Mouse (Mus musculus) lung, embryonic 16.5 days (tissue): ENCODE measurements around the gene Plac1. TPM values are rescaled to one million over a fixed set of nuclear protein-coding genes. Genes with fewer than 3 reads are reported as not detected.

Experiments used
- ATAC-seq: fragments of 200-750 bp; cut with Nextera tagmentation; 2 replicates; pipeline ENCODE4 v1.8.0; 2017; ENCODE audit warnings: low read depth, mild to moderate bottlenecking, moderate library complexity
- H3K27ac ChIP-seq: fragments of 300-500 bp; sonication (generic); 2 replicates; pipeline ENCODE4 v1.5.1; 2014; ENCODE audit warnings: mild to moderate bottlenecking, control low read depth, low read length
- H3K27me3 ChIP-seq: fragments of 300-500 bp; sonication (generic); 2 replicates; pipeline ENCODE4 v1.6.1; 2014; ENCODE audit warnings: low read depth, low read length, mixed read lengths; ENCODE audit not compliant: control insufficient read depth, insufficient read depth
- H3K36me3 ChIP-seq: fragments of 300-500 bp; sonication (generic); 2 replicates; pipeline ENCODE4 v1.6.1; 2014; ENCODE audit warnings: low read length; ENCODE audit not compliant: control insufficient read depth, insufficient read depth
- H3K4me1 ChIP-seq: fragments of 300-500 bp; sonication (generic); replicated peaks from 2 replicates; pipeline ENCODE4 v1.6.1; 2014; ENCODE audit warnings: low read length, mixed read lengths; ENCODE audit not compliant: control insufficient read depth, insufficient read depth
- H3K4me2 ChIP-seq: fragments of 300-500 bp; sonication (generic); 2 replicates; pipeline ENCODE4 v1.6.1; 2014; ENCODE audit warnings: low read depth, low read length, control low read depth
- H3K4me3 ChIP-seq: fragments of 300-500 bp; sonication (generic); 2 replicates; pipeline ENCODE4 v1.5.1; 2014; ENCODE audit warnings: mild to moderate bottlenecking, low read length, control low read depth
- H3K9ac ChIP-seq: fragments of 300-500 bp; sonication (generic); 2 replicates; pipeline ENCODE4 v1.6.1; 2014; ENCODE audit warnings: low read length, control low read depth
- H3K9me3 ChIP-seq: fragments of 300-500 bp; sonication (generic); 2 replicates; pipeline ENCODE4 v1.6.1; 2016; ENCODE audit warnings: low read length; ENCODE audit not compliant: control insufficient read depth
- WGBS: fragments of 180-500 bp; shearing (Covaris S2); extraction: QIAGEN DNeasy Blood & Tissue Kit; methylation state at CpG from one replicate; pipeline ENCODE4 v1.1.7; 2014; 5-methylcytosine and 5-hydroxymethylcytosine counted together
- polyA plus RNA-seq: library from polyadenylated mRNA; unstranded; fragments of >200 nt; fragmentation: Nextera tagmentation; extraction: Ambion mirVana; gene quantifications from 2 replicates; pipeline ENCODE4 v1.2.1, GENCODE M21; 2015

Gene Plac1
- polyA plus RNA-seq, 1 experiment from 2014 or later = 19.5 TPM

GRCm38 (mm10) chrX:53237971-53238370 lies 1.9 kb downstream of the Plac1 start:
- H3K27ac ChIP-seq = no peak overlapping the region
- no peak overlapping the region for H3K9ac ChIP-seq
- no peaks in the 10 kb centered on the region for H3K27me3 ChIP-seq
- 14% methylated on average over 2 of the region's 2 CpGs for WGBS
- H3K9me3 ChIP-seq = no peaks in the 10 kb centered on the region
- no peak overlapping the region for H3K4me3 ChIP-seq
- ATAC-seq = no peak
- H3K4me2 ChIP-seq = no peak overlapping the region
- no peaks in the 10 kb centered on the region for H3K36me3 ChIP-seq
- H3K4me1 ChIP-seq = 0 out of 2 replicates have a peak, but pooled peaks cover 3% of the 10 kb centered on the region

DNA sequence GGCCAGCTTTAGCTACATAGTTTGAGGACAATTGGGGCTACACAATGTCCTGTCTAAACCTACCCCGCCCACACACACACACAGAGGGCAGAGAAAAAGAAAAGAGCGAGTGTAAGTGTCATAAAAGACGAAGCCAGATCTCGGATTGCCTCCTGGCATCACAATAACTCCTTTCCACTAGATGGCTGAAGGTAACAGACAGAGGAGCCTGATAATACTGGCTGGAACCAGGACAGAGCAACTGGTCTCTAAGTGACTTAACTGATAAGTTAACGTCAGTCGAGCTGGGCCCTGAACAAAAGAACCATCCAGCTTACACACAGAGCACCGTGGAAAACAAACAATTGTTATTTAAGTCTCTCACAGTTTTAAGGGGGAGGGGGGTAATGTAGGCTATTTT lies 3.5 kb downstream of the Plac1 start:
- Histone ChIP-seq H3K9ac (no peak overlapping the region), H3K27me3 (no peaks in the 10 kb centered on the region), H3K4me3 (no peak overlapping the region), H3K4me2 (no peak overlapping the region), H3K36me3 (no peaks in the 10 kb centered on the region), H3K27ac (no peak overlapping the region), H3K9me3 (no peaks in the 10 kb centered on the region), H3K4me1 (peaks cover 3% of the 10 kb centered on the region; the same call in 1 of the 2 replicates)
- ATAC-seq = no peak
- 54% methylated on average over 7 of the region's 7 CpGs for WGBS

DNA sequence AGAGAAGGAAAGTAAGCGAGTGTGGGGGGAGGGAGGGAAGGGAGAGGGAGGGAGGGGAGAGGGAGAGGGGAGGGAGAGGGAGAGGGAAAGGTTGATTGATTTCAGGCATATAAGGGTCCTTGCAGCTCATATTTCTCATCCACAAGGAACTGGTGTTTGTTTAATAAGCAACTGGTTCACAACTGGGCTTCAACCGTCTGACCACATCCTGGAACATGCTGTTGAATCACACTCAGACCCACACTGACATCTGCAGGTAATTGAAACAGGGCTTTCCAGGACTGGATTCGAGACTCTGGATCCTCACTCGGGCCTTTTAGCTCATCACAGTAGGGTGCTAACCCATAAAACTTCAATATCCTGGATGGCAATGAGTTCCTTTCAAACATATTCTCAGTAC lies 6.2 kb downstream of the Plac1 start:
- WGBS = 28% methylated on average over 4 of the region's 4 CpGs
- Histone ChIP-seq H3K4me3 (no peak overlapping the region), H3K4me1 (peaks cover 3% of the 10 kb centered on the region; the same call in 1 of the 2 replicates), H3K36me3 (no peaks in the 10 kb centered on the region), H3K9me3 (no peaks in the 10 kb centered on the region), H3K4me2 (no peak overlapping the region), H3K27ac (no peak overlapping the region), H3K27me3 (no peaks in the 10 kb centered on the region), H3K9ac (no peak overlapping the region)
- 0 out of 2 replicates have a peak, but pooled peaks have one; percentile 51 for ATAC-seq

GRCm38 (mm10) chrX:53231965-53232364 lies 7.9 kb downstream of the Plac1 start:
- peak overlapping the region; percentile 53 for H3K4me2 ChIP-seq
- WGBS = 25% methylated on average over 13 of the region's 13 CpGs
- no peaks in the 10 kb centered on the region for H3K36me3 ChIP-seq
- no peaks in the 10 kb centered on the region for H3K9me3 ChIP-seq
- H3K9ac ChIP-seq = peak overlapping the region; percentile 56
- H3K27ac ChIP-seq = peak overlapping the region; percentile 72
- H3K4me1 ChIP-seq = peaks cover 3% of the 10 kb centered on the region; the same call in 1 of the 2 replicates
- peak; percentile 60; the same call in 1 of the 2 replicates for ATAC-seq
- peak overlapping the region; percentile 29 for H3K4me3 ChIP-seq
- H3K27me3 ChIP-seq = no peaks in the 10 kb centered on the region

- Histone ChIP-seq H3K9me3 (no peaks in the 10 kb centered on the region), H3K4me3 (no peak overlapping the region), H3K9ac (no peak overlapping the region), H3K4me2 (no peak overlapping the region), H3K27me3 (no peaks in the 10 kb centered on the region), H3K4me1 (0 out of 2 replicates have a peak, but pooled peaks cover 2% of the 10 kb centered on the region), H3K27ac (peak overlapping the region; percentile 44; the same call in 1 of the 2 replicates), H3K36me3 (no peaks in the 10 kb centered on the region)
- 52% methylated on average over 6 of the region's 6 CpGs for WGBS
- peak; percentile 70 for ATAC-seq
Observed at GRCm38 (mm10) chrX:53224353-53224944, 15.5 kb downstream of the Plac1 start.

GRCm38 (mm10) chrX:53220855-53221254 lies 19.1 kb downstream of the Plac1 start:
- peak; percentile 59; the same call in 1 of the 2 replicates for ATAC-seq
- H3K4me3 ChIP-seq = no peak overlapping the region
- WGBS = 74% methylated on average over 9 of the region's 9 CpGs
- H3K4me1 ChIP-seq = peaks cover 5% of the 10 kb centered on the region; the same call in 1 of the 2 replicates
- no peak overlapping the region for H3K27ac ChIP-seq
- H3K9me3 ChIP-seq = no peaks in the 10 kb centered on the region
- H3K9ac ChIP-seq = no peak overlapping the region
- H3K27me3 ChIP-seq = no peaks in the 10 kb centered on the region
- H3K4me2 ChIP-seq = no peak overlapping the region
- no peaks in the 10 kb centered on the region for H3K36me3 ChIP-seq

GRCm38 (mm10) chrX:53214557-53215229 lies 25.2 kb downstream of the Plac1 start:
- Histone ChIP-seq H3K9me3 (no peaks in the 10 kb centered on the region), H3K4me3 (no peak overlapping the region), H3K4me1 (peaks cover 29% of the 10 kb centered on the region), H3K27me3 (no peaks in the 10 kb centered on the region), H3K4me2 (no peak overlapping the region), H3K36me3 (no peaks in the 10 kb centered on the region), H3K9ac (no peak overlapping the region), H3K27ac (peak overlapping the region; percentile 92)
- ATAC-seq = peak; percentile 79
- 38% methylated on average over 7 of the region's 7 CpGs for WGBS

- Histone ChIP-seq H3K9ac (no peak overlapping the region), H3K4me2 (no peak overlapping the region; the same call in 1 of the 2 replicates), H3K27ac (peak overlapping the region; percentile 92), H3K27me3 (no peaks in the 10 kb centered on the region), H3K9me3 (no peaks in the 10 kb centered on the region), H3K4me3 (no peak overlapping the region), H3K4me1 (peaks cover 35% of the 10 kb centered on the region), H3K36me3 (no peaks in the 10 kb centered on the region)
- peak; percentile 53 for ATAC-seq
- 45% methylated on average over 2 of the region's 2 CpGs for WGBS
Observed at GRCm38 (mm10) chrX:53213838-53214237, 26.1 kb downstream of the Plac1 start.

- WGBS = 33% methylated on average over 8 of the region's 9 CpGs
- Histone ChIP-seq H3K9ac (no peak overlapping the region), H3K4me3 (no peak overlapping the region), H3K27me3 (no peaks in the 10 kb centered on the region), H3K4me2 (no peak overlapping the region), H3K27ac (peak overlapping the region; percentile 92), H3K36me3 (no peaks in the 10 kb centered on the region), H3K9me3 (no peaks in the 10 kb centered on the region), H3K4me1 (peaks cover 43% of the 10 kb centered on the region)
- peak; percentile 31 for ATAC-seq
Observed at GRCm38 (mm10) chrX:53212485-53212884, 27.4 kb downstream of the Plac1 start.
